Comparison of ENCODE assay signal across 16 mouse cellular contexts in the genomic region with DNA sequence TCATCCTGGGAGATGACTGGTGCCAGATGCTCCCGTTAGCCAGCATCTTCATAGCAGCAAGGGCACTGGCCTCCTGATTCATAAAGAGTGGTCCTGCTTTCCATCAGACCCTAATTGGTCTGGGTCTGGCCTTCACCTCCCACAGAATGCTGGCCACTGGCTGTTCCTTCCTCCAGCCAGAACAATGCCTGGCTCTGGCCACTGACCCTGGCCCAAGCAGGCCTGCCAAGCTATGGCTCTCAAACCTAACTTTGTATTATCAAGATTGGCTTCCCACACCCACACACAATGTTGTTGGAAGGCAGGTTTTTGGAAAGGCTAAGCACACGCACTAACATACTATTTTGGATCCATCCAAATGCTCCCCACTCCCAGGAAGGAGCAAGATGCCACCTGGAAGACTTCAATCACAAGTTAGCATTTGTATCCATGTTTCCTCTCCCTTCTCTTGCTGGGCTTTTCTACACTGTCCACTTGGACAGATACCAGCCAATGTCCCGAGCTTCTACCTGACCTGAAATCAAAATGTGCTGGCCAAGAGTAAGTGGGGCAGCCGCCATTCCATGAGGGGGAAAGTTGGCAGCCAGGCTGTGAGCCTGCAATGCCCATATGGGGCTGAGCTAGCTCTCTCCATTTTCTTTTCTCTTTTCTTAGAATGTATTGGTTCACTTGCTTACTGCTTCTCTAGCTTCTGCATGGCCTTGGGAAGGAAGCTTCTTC. TPM values are rescaled to one million over a fixed set of nuclear protein-coding genes. Genes with fewer than 3 reads are reported as not detected.
DNase-seq lines count a peak whose midpoint lies in the region; ATAC-seq lines count a peak whose summit lies in the region.
"Had no signal": no experiment of that assay in that cellular context is flagged by ENCODE, and none has a peak within 500 bp of the region (broad histone marks: within the 10 kb centered on the region; RNA-seq: fewer than 3 reads in every experiment).

No protein-coding gene starts in this region.

- H3K4me2 ChIP-seq in hindbrain, embryonic 15.5 days = no peak overlapping the region
- no peak overlapping the region for H3K4me2 ChIP-seq in hindbrain, embryonic 11.5 days (replicated peaks; ENCODE audit: low read depth, low read length)
- H3K4me2 ChIP-seq in neural tube, embryonic 15.5 days = no peak overlapping the region
- H3K4me2 ChIP-seq: heart, embryonic 12.5 days; intestine, embryonic 15.5 days; limb, embryonic 15.5 days; neural tube, embryonic 13.5 days had no signal

- H3K4me1 ChIP-seq in hindbrain, embryonic 15.5 days (replicated peaks) = peaks cover 22% of the 10 kb centered on the region
- H3K4me1 ChIP-seq in hindbrain, embryonic 11.5 days (replicated peaks; ENCODE audit: control insufficient read depth, insufficient read depth, low read length) = no peaks in the 10 kb centered on the region
- H3K4me1 ChIP-seq in neural tube, embryonic 15.5 days = peaks cover 7% of the 10 kb centered on the region
- H3K4me1 ChIP-seq: intestine, embryonic 15.5 days had no signal

- H3K9ac ChIP-seq in hindbrain, embryonic 15.5 days = no peak overlapping the region
- H3K9ac ChIP-seq in hindbrain, embryonic 11.5 days (ENCODE audit: low read depth, low read length) = no peak overlapping the region
- H3K9ac ChIP-seq in neural tube, embryonic 15.5 days (replicated peaks) = no peak overlapping the region
- H3K9ac ChIP-seq: heart, embryonic 12.5 days; intestine, embryonic 15.5 days; limb, embryonic 15.5 days; neural tube, embryonic 13.5 days had no signal

- no peak overlapping the region for H3K4me3 ChIP-seq in hindbrain, embryonic 15.5 days
- H3K4me3 ChIP-seq in hindbrain, embryonic 11.5 days (ENCODE audit: low read depth, low read length) = no peak overlapping the region
- H3K4me3 ChIP-seq in neural tube, embryonic 15.5 days (replicated peaks) = no peak overlapping the region
- H3K4me3 ChIP-seq: forebrain, embryonic 10.5 days; heart, embryonic 12.5 days; intestine, embryonic 15.5 days; limb, embryonic 15.5 days; neural tube, embryonic 13.5 days had no signal

- no peak for DNase-seq in cerebellum, adult 11 months
- no peak for DNase-seq in hindbrain, embryonic 11.5 days (ENCODE audit: low spot score)
- DNase-seq in neural tube, embryonic 10.5 days (ENCODE audit: extremely low spot score, low spot score) = no peak
- no peak for DNase-seq in lung, postnatal 10 days
- DNase-seq: adrenal gland, postnatal 10 days; thymus, postnatal 14 days had no signal

- peak; percentile 32 for ATAC-seq in cerebellum, adult (ENCODE audit: insufficient number of reproducible peaks, low FRiP score, low TSS enrichment)
- peak; percentile 43; the same call in 1 of the 2 replicates for ATAC-seq in hindbrain, embryonic 15.5 days (ENCODE audit: low FRiP score, low read depth)
- ATAC-seq in hindbrain, embryonic 11.5 days (ENCODE audit: low FRiP score) = no peak
- 0 out of 2 replicates have a peak, but pooled peaks have one; percentile 15 for ATAC-seq in neural tube, embryonic 15.5 days (ENCODE audit: low FRiP score)
- ATAC-seq in activated CD4-positive, CD25-positive, alpha-beta regulatory T cell, adult 4 months = no peak
- ATAC-seq: intestine, embryonic 15.5 days had no signal

- no peaks in the 10 kb centered on the region for H3K27me3 ChIP-seq in hindbrain, embryonic 15.5 days
- no peaks in the 10 kb centered on the region for H3K27me3 ChIP-seq in hindbrain, embryonic 11.5 days (ENCODE audit: control insufficient read depth, insufficient read depth, low read length)
- no peaks in the 10 kb centered on the region for H3K27me3 ChIP-seq in neural tube, embryonic 15.5 days (replicated peaks)
- H3K27me3 ChIP-seq: heart, embryonic 12.5 days; intestine, embryonic 15.5 days; limb, embryonic 15.5 days; neural tube, embryonic 13.5 days had no signal

- no peak overlapping the region; the same call in 1 of the 2 replicates for H3K27ac ChIP-seq in hindbrain, embryonic 15.5 days (replicated peaks)
- H3K27ac ChIP-seq in hindbrain, embryonic 11.5 days (ENCODE audit: low read depth, low read length) = no peak overlapping the region
- peak overlapping the region; percentile 48; the same call in 1 of the 2 replicates for H3K27ac ChIP-seq in neural tube, embryonic 15.5 days (replicated peaks)
- H3K27ac ChIP-seq: forebrain, embryonic 10.5 days; intestine, embryonic 15.5 days; limb, embryonic 15.5 days; neural tube, embryonic 13.5 days; stomach, postnatal 0 days had no signal

- no peaks in the 10 kb centered on the region for H3K9me3 ChIP-seq in hindbrain, embryonic 15.5 days
- no peaks in the 10 kb centered on the region for H3K9me3 ChIP-seq in hindbrain, embryonic 11.5 days (ENCODE audit: control insufficient read depth, low read length)
- H3K9me3 ChIP-seq in neural tube, embryonic 15.5 days (replicated peaks) = no peaks in the 10 kb centered on the region
- H3K9me3 ChIP-seq: forebrain, embryonic 10.5 days; heart, embryonic 12.5 days; intestine, embryonic 15.5 days; limb, embryonic 15.5 days; neural tube, embryonic 13.5 days had no signal

- H3K36me3 ChIP-seq in hindbrain, embryonic 15.5 days = no peaks in the 10 kb centered on the region
- H3K36me3 ChIP-seq in hindbrain, embryonic 11.5 days (ENCODE audit: control insufficient read depth, insufficient read depth, low read length) = no peaks in the 10 kb centered on the region
- H3K36me3 ChIP-seq in neural tube, embryonic 15.5 days = no peaks in the 10 kb centered on the region
- H3K36me3 ChIP-seq: forebrain, embryonic 10.5 days; intestine, embryonic 15.5 days; neural tube, embryonic 13.5 days had no signal

- 76% methylated on average over 4 of the region's 4 CpGs for WGBS in hindbrain, embryonic 15.5 days
- 86% methylated on average over 4 of the region's 4 CpGs for WGBS in hindbrain, embryonic 11.5 days
- 76% methylated on average over 4 of the region's 4 CpGs for WGBS in neural tube, embryonic 15.5 days

RNA-seq across cellular contexts. Expression of a gene that starts 23.3 kb away (rescaled TPM):
- 42.2 and 47.0 TPM in 2 replicates for polyA plus RNA-seq in hindbrain, embryonic 15.5 days (2015; fragmentation: Nextera tagmentation; extraction: Ambion mirVana)
- polyA plus RNA-seq in hindbrain, embryonic 11.5 days (2014; fragmentation: Nextera tagmentation; extraction: Ambion mirVana) = 31.6 and 32.8 TPM in 2 replicates
- 51.6 and 57.1 TPM in 2 replicates for polyA plus RNA-seq in neural tube, embryonic 15.5 days (2015; fragmentation: Nextera tagmentation; extraction: Ambion mirVana)
- polyA plus RNA-seq in activated CD4-positive, CD25-positive, alpha-beta regulatory T cell, adult 4 months (2017; shearing (Covaris generic)) = not detected

Comparison
In these comparisons a context has a peak if more than half of its experiments do, and no peak if none do; other contexts are left out.
1. ATAC-seq: peak in cerebellum, adult (single experiment), hindbrain, embryonic 15.5 days (single experiment) and neural tube, embryonic 15.5 days (single experiment); none in hindbrain, embryonic 11.5 days (single experiment) and activated CD4-positive, CD25-positive, alpha-beta regulatory T cell, adult 4 months (single experiment).
2. RNA of a gene that starts 23.3 kb away (polyA plus RNA-seq): 51.6 to 57.1 TPM in neural tube, embryonic 15.5 days, 42.2 to 47.0 TPM in hindbrain, embryonic 15.5 days and 31.6 to 32.8 TPM in hindbrain, embryonic 11.5 days; not detected in activated CD4-positive, CD25-positive, alpha-beta regulatory T cell, adult 4 months; every median in the first group is over 10 times any median in the second.